Mouse (Mus musculus): ENCODE results near the gene Mex3a. TPM values are rescaled to one million over a fixed set of nuclear protein-coding genes. Genes with fewer than 3 reads are reported as not detected.
A peak's percentile ranks its signal among the peaks of the same experiment; 100 is the strongest.

Mex3a gene
- polyA plus RNA-seq, 1 experiment: 8.1 TPM

GRCm38 (mm10) chr3:88552082-88552645 is 20.0 kb downstream of the Mex3a start:
- peaks cover 4% of the 10 kb centered on the region for H3K36me3 ChIP-seq (ENCODE audit: control insufficient read depth, insufficient read depth)
- H3K4me2 ChIP-seq (ENCODE audit: low read depth): peak overlapping the region; percentile 87
- H3ac ChIP-seq (ENCODE audit: control insufficient read depth, insufficient read length): peak overlapping the region; percentile 67
- peaks cover 37% of the 10 kb centered on the region for H3K79me2 ChIP-seq (ENCODE audit: control insufficient read depth, insufficient read depth)
- peak overlapping the region; percentile 85 for H3K4me3 ChIP-seq
- H3K27me3 ChIP-seq (ENCODE audit: control insufficient read depth, insufficient read depth, insufficient read length): no peaks in the 10 kb centered on the region
- no peak for TF ChIP-seq TCF3 (IDR thresholded peaks at IDR 0.05; ENCODE audit: insufficient read length, low read depth)
- TF ChIP-seq SRF (IDR thresholded peaks at IDR 0.05; ENCODE audit: control insufficient read depth, insufficient read length, low read depth): no peak
- TF ChIP-seq REST (IDR thresholded peaks at IDR 0.05; ENCODE audit: insufficient read depth, insufficient read length): no peak
- TF ChIP-seq MAX (IDR thresholded peaks at IDR 0.05; ENCODE audit: low read depth): no peak
- no peak for TF ChIP-seq CEBPB (IDR thresholded peaks at IDR 0.05; ENCODE audit: insufficient read depth, poor library complexity, severe bottlenecking)
- TF ChIP-seq MYOG (IDR thresholded peaks at IDR 0.05; ENCODE audit: control insufficient read depth in 1 of 3, insufficient read depth in 1 of 3, insufficient read length in 2 of 3, low read depth in 2 of 3): no peak
- no peak for TF ChIP-seq TCF12 (IDR thresholded peaks at IDR 0.05; ENCODE audit: insufficient read depth, poor library complexity, severe bottlenecking)
- no peak for TF ChIP-seq MYOD1 (IDR thresholded peaks at IDR 0.05; ENCODE audit: control insufficient read depth in 1 of 3, insufficient read length in 2 of 3, low read depth in 2 of 3)

DNA sequence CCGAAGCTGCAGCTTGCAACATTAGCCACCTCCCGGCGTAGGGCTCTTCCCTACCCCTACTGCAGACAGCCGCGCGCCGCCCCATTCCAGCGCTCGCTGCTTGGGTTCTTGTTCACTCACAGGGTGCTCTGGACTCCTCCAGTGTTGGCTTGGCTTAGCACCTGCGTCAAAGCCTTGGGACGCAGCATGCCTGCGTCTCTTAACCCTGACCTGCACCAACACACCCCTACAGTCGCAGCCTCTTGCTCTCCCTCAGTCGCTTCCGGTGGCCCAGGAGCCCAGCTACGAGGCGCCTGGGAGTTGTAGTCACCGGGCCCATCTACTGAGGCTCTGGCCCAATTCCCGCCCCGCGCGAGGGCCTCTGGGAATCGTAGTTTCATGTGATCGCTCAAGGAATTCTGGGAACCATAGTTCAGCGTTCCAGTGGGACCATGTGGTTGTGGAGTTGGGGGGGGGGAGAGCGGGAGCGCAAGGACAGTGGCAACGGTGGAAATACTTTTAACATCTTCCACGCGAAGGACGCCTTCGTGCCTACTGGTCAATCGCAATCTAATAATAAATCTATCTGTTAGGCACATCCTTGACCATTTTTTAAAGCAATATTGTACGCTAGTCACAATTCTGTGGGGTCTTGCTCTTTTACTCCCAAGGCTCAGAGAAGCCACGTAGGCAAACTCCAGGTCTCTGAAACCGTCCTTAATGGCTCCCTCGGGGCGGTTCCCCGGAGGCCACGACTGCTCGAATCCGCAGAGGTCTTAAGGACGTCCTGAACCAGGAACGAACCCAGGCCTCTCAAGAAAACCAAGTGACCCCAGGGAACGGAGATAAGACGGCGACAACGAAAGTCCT is 20.7 kb downstream of the Mex3a start, which contains the start of gene Lamtor2:
Lamtor2 (minus strand) TSS at position 399 of the 849 bp plus-strand sequence.
- TF ChIP-seq MYOG (IDR thresholded peaks at IDR 0.05; ENCODE audit: control insufficient read depth in 1 of 3, insufficient read depth in 1 of 3, insufficient read length in 2 of 3, low read depth in 2 of 3): peak in 1 of 3 experiments; percentile 10
- TF ChIP-seq USF1 (IDR thresholded peaks at IDR 0.05; ENCODE audit: low read depth): peak; percentile 69
- TF ChIP-seq REST (IDR thresholded peaks at IDR 0.05; ENCODE audit: insufficient read depth, insufficient read length): no peak
- peak; percentile 83 for TF ChIP-seq POLR2A (IDR thresholded peaks at IDR 0.05; ENCODE audit: insufficient read length, low read depth)
- no peak for TF ChIP-seq TCF3 (IDR thresholded peaks at IDR 0.05; ENCODE audit: insufficient read length, low read depth)
- peak; percentile 85 for TF ChIP-seq MAX (IDR thresholded peaks at IDR 0.05; ENCODE audit: low read depth)
- no peak for TF ChIP-seq TCF12 (IDR thresholded peaks at IDR 0.05; ENCODE audit: insufficient read depth, poor library complexity, severe bottlenecking)
- peak; percentile 84 for TF ChIP-seq POLR2AphosphoS2 (IDR thresholded peaks at IDR 0.05; ENCODE audit: insufficient read length, low read depth)
- TF ChIP-seq E2F4 (IDR thresholded peaks at IDR 0.05; ENCODE audit: insufficient read depth): no peak
- TF ChIP-seq MYOD1 (IDR thresholded peaks at IDR 0.05; ENCODE audit: control insufficient read depth in 1 of 3, insufficient read length in 2 of 3, low read depth in 2 of 3): no peak
- no peak for TF ChIP-seq CEBPB (IDR thresholded peaks at IDR 0.05; ENCODE audit: insufficient read depth, poor library complexity, severe bottlenecking)
- TF ChIP-seq SRF (IDR thresholded peaks at IDR 0.05; ENCODE audit: control insufficient read depth, insufficient read length, low read depth): no peak
- peaks cover 7% of the 10 kb centered on the region for H3K36me3 ChIP-seq (ENCODE audit: control insufficient read depth, insufficient read depth)
- peak within 1 kb of the TSS; percentile 99 for H3K4me2 ChIP-seq (ENCODE audit: low read depth)
- H3K27me3 ChIP-seq (ENCODE audit: control insufficient read depth, insufficient read depth, insufficient read length): no peaks in the 10 kb centered on the region
- peak within 1 kb of the TSS; percentile 67 for H3ac ChIP-seq (ENCODE audit: control insufficient read depth, insufficient read length)
- H3K4me3 ChIP-seq: peak within 1 kb of the TSS; percentile 85
- peaks cover 39% of the 10 kb centered on the region for H3K79me2 ChIP-seq (ENCODE audit: control insufficient read depth, insufficient read depth)

GRCm38 (mm10) chr3:88553525-88553879 is 21.3 kb downstream of the Mex3a start, which contains the start of gene Ubqln4:
Gene Ubqln4, plus strand, starts transcription at chr3:88553758.
- H3K36me3 ChIP-seq (ENCODE audit: control insufficient read depth, insufficient read depth): peaks cover 13% of the 10 kb centered on the region
- H3K4me3 ChIP-seq: peak within 1 kb of the TSS; percentile 85
- peaks cover 42% of the 10 kb centered on the region for H3K79me2 ChIP-seq (ENCODE audit: control insufficient read depth, insufficient read depth)
- peak; percentile 66 for TF ChIP-seq POLR2AphosphoS2 (IDR thresholded peaks at IDR 0.05; ENCODE audit: insufficient read length, low read depth)
- TF ChIP-seq MYOD1 (IDR thresholded peaks at IDR 0.05; ENCODE audit: control insufficient read depth in 1 of 3, insufficient read length in 2 of 3, low read depth in 2 of 3): peak in 2 of 3 experiments; percentile 56 to 82
- no peak for TF ChIP-seq MAX (IDR thresholded peaks at IDR 0.05; ENCODE audit: low read depth)
- peak; percentile 80 for TF ChIP-seq POLR2A (IDR thresholded peaks at IDR 0.05; ENCODE audit: insufficient read length, low read depth)
- peak; percentile 12 for TF ChIP-seq E2F4 (IDR thresholded peaks at IDR 0.05; ENCODE audit: insufficient read depth)
- TF ChIP-seq TCF3 (IDR thresholded peaks at IDR 0.05; ENCODE audit: insufficient read length, low read depth): peak; percentile 35
- TF ChIP-seq MYOG (IDR thresholded peaks at IDR 0.05; ENCODE audit: control insufficient read depth in 1 of 3, insufficient read depth in 1 of 3, insufficient read length in 2 of 3, low read depth in 2 of 3): peak in 2 of 3 experiments; percentile 83 to 88
- TF ChIP-seq SRF (IDR thresholded peaks at IDR 0.05; ENCODE audit: control insufficient read depth, insufficient read length, low read depth): no peak
- H3ac ChIP-seq (ENCODE audit: control insufficient read depth, insufficient read length): peak within 1 kb of the TSS; percentile 67
- peak within 1 kb of the TSS; percentile 99 for H3K4me2 ChIP-seq (ENCODE audit: low read depth)
- H3K27me3 ChIP-seq (ENCODE audit: control insufficient read depth, insufficient read depth, insufficient read length): no peaks in the 10 kb centered on the region

DNA sequence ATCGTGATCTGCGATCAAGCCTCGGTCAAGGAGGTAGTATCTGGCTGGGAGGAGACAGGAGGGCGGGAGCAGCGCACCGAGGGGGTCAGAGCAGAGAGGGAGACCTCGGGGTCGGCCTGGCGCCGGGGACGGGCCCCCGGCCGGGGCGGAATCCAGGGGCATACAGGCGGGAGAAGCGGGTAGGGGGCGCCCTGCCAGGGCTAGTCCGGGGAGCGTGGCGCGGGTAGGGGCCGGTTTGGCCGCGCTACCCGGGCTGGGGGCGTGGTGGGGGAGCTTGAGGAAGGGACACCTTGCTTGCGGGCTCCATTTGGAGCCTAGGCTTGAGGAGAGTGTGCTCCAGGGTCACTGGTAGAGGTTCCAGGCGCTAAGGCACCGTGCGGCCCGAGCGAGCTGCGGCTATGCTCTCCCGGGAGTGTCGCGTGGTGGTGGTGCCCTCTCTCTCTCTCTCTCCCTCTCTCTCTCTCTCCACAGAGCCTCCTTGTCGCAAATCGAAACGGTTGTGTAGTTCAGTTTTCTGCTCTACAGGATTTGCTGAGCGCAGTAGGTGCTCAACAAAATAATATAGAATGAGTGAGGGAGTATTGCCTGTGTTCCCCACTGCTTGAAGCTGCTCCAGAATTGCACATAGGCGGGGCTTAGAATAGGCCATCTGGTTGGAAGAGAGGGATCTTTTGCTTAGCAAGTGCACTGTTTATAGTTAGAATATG is 21.8 kb downstream of the Mex3a start:
- H3K27me3 ChIP-seq (ENCODE audit: control insufficient read depth, insufficient read depth, insufficient read length): no peaks in the 10 kb centered on the region
- peak in 1 of 3 experiments; percentile 10 for TF ChIP-seq MYOG (IDR thresholded peaks at IDR 0.05; ENCODE audit: control insufficient read depth in 1 of 3, insufficient read depth in 1 of 3, insufficient read length in 2 of 3, low read depth in 2 of 3)
- no peak for TF ChIP-seq CEBPB (IDR thresholded peaks at IDR 0.05; ENCODE audit: insufficient read depth, poor library complexity, severe bottlenecking)
- peaks cover 42% of the 10 kb centered on the region for H3K79me2 ChIP-seq (ENCODE audit: control insufficient read depth, insufficient read depth)
- H3K4me3 ChIP-seq: peak overlapping the region; percentile 85
- peaks cover 17% of the 10 kb centered on the region for H3K36me3 ChIP-seq (ENCODE audit: control insufficient read depth, insufficient read depth)
- peak overlapping the region; percentile 67 for H3ac ChIP-seq (ENCODE audit: control insufficient read depth, insufficient read length)
- H3K4me2 ChIP-seq (ENCODE audit: low read depth): peak overlapping the region; percentile 76

All from myocyte (in vitro differentiated cells).